Mouse (Mus musculus): ENCODE measurements at regions not wholly inside any gene's neighbourhood (a gene's known extent, or its start where the extent isn't known, plus 50 kb on each side); places are given as distances from the start of the nearest gene placed in this dataset.

- no peaks in the 10 kb centered on the region for H3K79me2 ChIP-seq (ENCODE audit: control insufficient read depth, insufficient read depth, low read length, poor library complexity)
- DNase-seq (ENCODE audit: low read depth, low spot score), result no peak
Observed at GRCm38 (mm10) chr12:47211417-47212104, 392.8 kb upstream of the Nova1 start.

GRCm38 (mm10) chr12:47202936-47203335 is 384.2 kb upstream of the Nova1 start:
- Histone ChIP-seq H3K79me2 (ENCODE audit: control insufficient read depth, insufficient read depth, low read length, poor library complexity) (no peaks in the 10 kb centered on the region), H3K4me1 (ENCODE audit: control insufficient read depth in 1 of 2, insufficient read depth in 2 of 2, low read length in 2 of 2) (no peaks in the 10 kb centered on the region), H3K9ac (ENCODE audit: control insufficient read depth, low read depth, low read length, poor library complexity, severe bottlenecking) (no peak overlapping the region), H3K36me3 (ENCODE audit: control insufficient read depth in 1 of 2, insufficient read depth in 2 of 2, low read length in 2 of 2) (no peaks in the 10 kb centered on the region), H3K27me3 (ENCODE audit: control insufficient read depth in 1 of 2, insufficient read depth in 2 of 2, low read length in 2 of 2) (no peaks in the 10 kb centered on the region), H3K9me3 (replicated peaks; ENCODE audit: insufficient read depth, low read length) (no peaks in the 10 kb centered on the region), H3K27ac (ENCODE audit: control insufficient read depth, low read depth, low read length) (no peak overlapping the region), H3K4me3 (ENCODE audit: control insufficient read depth in 1 of 2, insufficient read depth in 1 of 2, low read depth in 2 of 2, low read length in 2 of 2) (no peak overlapping the region)
- TF ChIP-seq TBP (IDR thresholded peaks at IDR 0.05; ENCODE audit: low read depth, low read length) (no peak), ELF1 (IDR thresholded peaks at IDR 0.05; ENCODE audit: low read depth, low read length) (no peak), POLR2AphosphoS2 (IDR thresholded peaks at IDR 0.05; ENCODE audit: low read length) (no peak), USF2 (IDR thresholded peaks at IDR 0.05; ENCODE audit: borderline replicate concordance in 1 of 2, insufficient read depth in 1 of 2, low read depth in 1 of 2, low read length in 2 of 2) (no peak), NELFE (IDR thresholded peaks at IDR 0.05; ENCODE audit: low read depth, low read length) (no peak)
- no peak for DNase-seq (ENCODE audit: low read depth, low spot score)

More at GRCm38 (mm10) chr12:47211417-47212104, 392.8 kb upstream of the Nova1 start:
- Histone ChIP-seq H3K9me3 (replicated peaks; ENCODE audit: insufficient read depth, low read length) (no peaks in the 10 kb centered on the region), H3K9ac (ENCODE audit: control insufficient read depth, low read depth, low read length, poor library complexity, severe bottlenecking) (no peak overlapping the region), H3K27me3 (ENCODE audit: control insufficient read depth in 1 of 2, insufficient read depth in 2 of 2, low read length in 2 of 2) (no peaks in the 10 kb centered on the region), H3K4me1 (ENCODE audit: control insufficient read depth in 1 of 2, insufficient read depth in 2 of 2, low read length in 2 of 2) (no peaks in the 10 kb centered on the region), H3K27ac (ENCODE audit: control insufficient read depth, low read depth, low read length) (no peak overlapping the region), H3K36me3 (ENCODE audit: control insufficient read depth in 1 of 2, insufficient read depth in 2 of 2, low read length in 2 of 2) (no peaks in the 10 kb centered on the region), H3K4me3 (ENCODE audit: control insufficient read depth in 1 of 2, insufficient read depth in 1 of 2, low read depth in 2 of 2, low read length in 2 of 2) (no peak overlapping the region)
- no peak for TF ChIP-seq MYB (IDR thresholded peaks at IDR 0.05; ENCODE audit: low read depth, low read length)
- TF ChIP-seq MXI1 (IDR thresholded peaks at IDR 0.05; ENCODE audit: low read depth, low read length), result no peak
- TF ChIP-seq TAL1 (IDR thresholded peaks at IDR 0.05; ENCODE audit: low read length), result no peak
- TF ChIP-seq CTCF (IDR thresholded peaks at IDR 0.05 in 2 of 3, conservative IDR thresholded peaks at IDR 0.05 in 1 of 3; ENCODE audit: control insufficient read depth in 1 of 3, insufficient read depth in 1 of 3, low read depth in 2 of 3, low read length in 3 of 3, poor library complexity in 1 of 3, severe bottlenecking in 1 of 3), result no peak
- TF ChIP-seq NRF1 (IDR thresholded peaks at IDR 0.05; ENCODE audit: insufficient read depth, low read depth, low read length, poor library complexity, severe bottlenecking), result no peak
- no peak for TF ChIP-seq TCF12 (IDR thresholded peaks at IDR 0.05; ENCODE audit: low read depth, low read length)
- no peak for TF ChIP-seq UBTF (IDR thresholded peaks at IDR 0.05; ENCODE audit: borderline replicate concordance, insufficient read depth, low read depth, low read length)
- TF ChIP-seq MAX (IDR thresholded peaks at IDR 0.05; ENCODE audit: low read length), result no peak
- TF ChIP-seq ETS1 (IDR thresholded peaks at IDR 0.05; ENCODE audit: low read depth, low read length), result no peak
- TF ChIP-seq POLR2AphosphoS2 (IDR thresholded peaks at IDR 0.05; ENCODE audit: low read length), result no peak
- TF ChIP-seq ZC3H11A (IDR thresholded peaks at IDR 0.05; ENCODE audit: low read depth, low read length), result no peak
- no peak for TF ChIP-seq RAD21 (IDR thresholded peaks at IDR 0.05; ENCODE audit: low read depth, low read length)
- no peak for TF ChIP-seq GATA1 (IDR thresholded peaks at IDR 0.05; ENCODE audit: low read depth, low read length)
- TF ChIP-seq NELFE (IDR thresholded peaks at IDR 0.05; ENCODE audit: low read depth, low read length), result no peak
- no peak for TF ChIP-seq E2F4 (IDR thresholded peaks at IDR 0.05; ENCODE audit: borderline replicate concordance, low read depth, low read length)
- no peak for TF ChIP-seq BHLHE40 (IDR thresholded peaks at IDR 0.05; ENCODE audit: borderline replicate concordance, low read depth, low read length)
- TF ChIP-seq POLR2A (IDR thresholded peaks at IDR 0.05; ENCODE audit: control insufficient read depth in 1 of 2, insufficient read depth in 1 of 2, low read depth in 1 of 2, low read length in 2 of 2, poor library complexity in 1 of 2), result no peak
- no peak for TF ChIP-seq ELF1 (IDR thresholded peaks at IDR 0.05; ENCODE audit: low read depth, low read length)
- no peak for TF ChIP-seq USF2 (IDR thresholded peaks at IDR 0.05; ENCODE audit: borderline replicate concordance in 1 of 2, insufficient read depth in 1 of 2, low read depth in 1 of 2, low read length in 2 of 2)
- TF ChIP-seq SIN3A (IDR thresholded peaks at IDR 0.05; ENCODE audit: low read length), result no peak

Measured in MEL (cell line).